8 mouse cellular contexts compared by ENCODE assay signal in the genomic region with DNA sequence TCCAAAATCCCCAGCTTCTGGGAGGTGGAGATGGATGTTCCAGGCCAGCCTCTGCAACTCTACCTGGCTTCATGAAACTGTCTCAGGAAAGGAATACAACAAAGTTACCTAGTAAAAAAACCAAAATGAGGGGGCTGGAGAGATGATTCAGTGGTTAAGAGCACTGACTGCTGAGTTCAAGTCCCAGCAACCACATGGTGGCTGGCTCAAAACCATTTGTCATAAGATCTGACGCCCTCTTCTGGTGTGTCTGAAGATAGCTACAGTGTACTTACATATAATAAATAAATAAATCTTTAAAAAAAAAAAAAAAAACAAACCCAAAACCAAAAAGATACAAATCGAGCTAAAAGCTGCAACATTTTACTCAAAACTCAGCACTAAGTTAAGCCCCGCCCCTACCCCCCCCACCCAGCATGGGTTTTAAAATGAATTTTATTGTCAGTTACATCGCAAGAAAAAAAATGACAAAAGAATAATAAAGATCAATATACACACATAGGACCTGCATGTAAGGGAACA. TPM values are rescaled to one million over a fixed set of nuclear protein-coding genes. Genes with fewer than 3 reads are reported as not detected.
DNase-seq lines count a peak whose midpoint lies in the region; ATAC-seq lines count a peak whose summit lies in the region.

No protein-coding gene starts in this region.

- no peaks in the 10 kb centered on the region for H3K9me3 ChIP-seq in forebrain, embryonic 16.5 days (ENCODE audit: control insufficient read depth, low read length)
- no peaks in the 10 kb centered on the region for H3K9me3 ChIP-seq in liver, embryonic 13.5 days (replicated peaks)
- no peaks in the 10 kb centered on the region for H3K9me3 ChIP-seq in stomach, embryonic 16.5 days (replicated peaks; ENCODE audit: control insufficient read depth, low read length)

- peaks cover 4% of the 10 kb centered on the region; the same call in 1 of the 2 replicates for H3K4me1 ChIP-seq in forebrain, embryonic 16.5 days (replicated peaks; ENCODE audit: control insufficient read depth, insufficient read depth, low read length)
- peaks cover 14% of the 10 kb centered on the region for H3K4me1 ChIP-seq in liver, embryonic 13.5 days (replicated peaks)
- no peaks in the 10 kb centered on the region for H3K4me1 ChIP-seq in stomach, embryonic 16.5 days (ENCODE audit: control insufficient read depth, insufficient read depth, low read length)

- peak overlapping the region; percentile 95 for H3K27ac ChIP-seq in forebrain, embryonic 16.5 days (ENCODE audit: low read length)
- H3K27ac ChIP-seq in liver, embryonic 13.5 days: peak overlapping the region; percentile 98
- peak overlapping the region; percentile 99 for H3K27ac ChIP-seq in stomach, embryonic 16.5 days (ENCODE audit: low read length)

- no peaks in the 10 kb centered on the region for H3K27me3 ChIP-seq in forebrain, embryonic 16.5 days (replicated peaks; ENCODE audit: control insufficient read depth, insufficient read depth, low read length)
- H3K27me3 ChIP-seq in liver, embryonic 13.5 days: no peaks in the 10 kb centered on the region
- H3K27me3 ChIP-seq in stomach, embryonic 16.5 days (ENCODE audit: control insufficient read depth, insufficient read depth, low read length): no peaks in the 10 kb centered on the region

- peak overlapping the region; percentile 74 for H3K9ac ChIP-seq in forebrain, embryonic 16.5 days (replicated peaks; ENCODE audit: low read depth, low read length)
- peak overlapping the region; percentile 87 for H3K9ac ChIP-seq in liver, embryonic 13.5 days
- H3K9ac ChIP-seq in stomach, embryonic 16.5 days (ENCODE audit: low read length): peak overlapping the region; percentile 88

- peak overlapping the region; percentile 74 for H3K4me2 ChIP-seq in forebrain, embryonic 16.5 days (ENCODE audit: low read length)
- H3K4me2 ChIP-seq in liver, embryonic 13.5 days: peak overlapping the region; percentile 86
- peak overlapping the region; percentile 71 for H3K4me2 ChIP-seq in stomach, embryonic 16.5 days (ENCODE audit: low read depth, low read length)

- H3K36me3 ChIP-seq in forebrain, embryonic 16.5 days (ENCODE audit: control insufficient read depth, insufficient read depth): peaks cover 9% of the 10 kb centered on the region; the same call in 1 of the 2 replicates
- peaks cover 8% of the 10 kb centered on the region; the same call in 1 of the 2 replicates for H3K36me3 ChIP-seq in liver, embryonic 13.5 days
- H3K36me3 ChIP-seq in stomach, embryonic 16.5 days (ENCODE audit: control insufficient read depth, insufficient read depth, low read length): no peaks in the 10 kb centered on the region

- peak; percentile 32 for DNase-seq in kidney, adult 9 months
- no peak for DNase-seq in kidney, adult 18-20 months
- peak; percentile 25 for DNase-seq in T-cell, adult 2 months (ENCODE audit: low spot score)
- DNase-seq in liver, embryonic 13.5 days: no peak
- DNase-seq in ovary, adult 18-20 months (ENCODE audit: low spot score): no peak

- H3K4me3 ChIP-seq in forebrain, embryonic 16.5 days (replicated peaks; ENCODE audit: low read length): peak overlapping the region; percentile 66
- H3K4me3 ChIP-seq in liver, embryonic 13.5 days (replicated peaks): peak overlapping the region; percentile 78
- peak overlapping the region; percentile 68 for H3K4me3 ChIP-seq in stomach, embryonic 16.5 days (replicated peaks; ENCODE audit: low read length)

- WGBS in forebrain, embryonic 16.5 days: 4% methylated on average over 4 of the region's 4 CpGs
- WGBS in liver, embryonic 13.5 days (ENCODE audit: insufficient replicate concordance): under 1% methylated on average over 4 of the region's 4 CpGs
- WGBS in stomach, embryonic 16.5 days: 3% methylated on average over 4 of the region's 4 CpGs

- no peak for ATAC-seq in forebrain, embryonic 16.5 days
- no peak for ATAC-seq in liver, embryonic 13.5 days (ENCODE audit: low read depth)
- no peak for ATAC-seq in stomach, embryonic 16.5 days (ENCODE audit: insufficient read depth, low FRiP score)
- ATAC-seq in megakaryocyte-erythroid progenitor cell, adult 5-6 weeks (replicated peaks; ENCODE audit: low FRiP score, low TSS enrichment, poor library complexity, severe bottlenecking): no peak

RNA-seq across cellular contexts. Expression of gene Pcbd2, which starts 0.5 kb away (rescaled TPM):
- polyA plus RNA-seq in forebrain, embryonic 16.5 days (2015; fragmentation: Nextera tagmentation; extraction: Ambion mirVana): 15.3 and 16.3 TPM in 2 replicates
- 40.9 and 45.3 TPM in 2 replicates for polyA plus RNA-seq in liver, embryonic 13.5 days (2015; fragmentation: Nextera tagmentation; extraction: Ambion mirVana)
- polyA plus RNA-seq in stomach, embryonic 16.5 days (2015; fragmentation: Nextera tagmentation; extraction: Ambion mirVana): 68.8 and 72.1 TPM in 2 replicates
- 25.5 and 33.1 TPM in 2 replicates for total RNA-seq in megakaryocyte-erythroid progenitor cell, adult 5-6 weeks (2014; fragmentation: Nextera tagmentation)
- total RNA-seq in megakaryocyte-erythroid progenitor cell, adult 5-6 weeks (2017): 12.9 and 23.9 TPM in 2 replicates

RNA-seq across cellular contexts. Expression of gene Txndc15, which starts 12.2 kb away (rescaled TPM):
- polyA plus RNA-seq in forebrain, embryonic 16.5 days (2015; fragmentation: Nextera tagmentation; extraction: Ambion mirVana): 121 and 125 TPM in 2 replicates
- 30.9 and 37.5 TPM in 2 replicates for polyA plus RNA-seq in liver, embryonic 13.5 days (2015; fragmentation: Nextera tagmentation; extraction: Ambion mirVana)
- polyA plus RNA-seq in stomach, embryonic 16.5 days (2015; fragmentation: Nextera tagmentation; extraction: Ambion mirVana): 76.6 and 80.1 TPM in 2 replicates
- total RNA-seq in megakaryocyte-erythroid progenitor cell, adult 5-6 weeks (2014; fragmentation: Nextera tagmentation): 17.1 and 33.5 TPM in 2 replicates
- total RNA-seq in megakaryocyte-erythroid progenitor cell, adult 5-6 weeks (2017): 26.1 and 35.2 TPM in 2 replicates

RNA-seq across cellular contexts. Expression of gene B230219D22Rik, which starts 33.7 kb away (rescaled TPM):
- 74.6 and 74.9 TPM in 2 replicates for polyA plus RNA-seq in forebrain, embryonic 16.5 days (2015; fragmentation: Nextera tagmentation; extraction: Ambion mirVana)
- polyA plus RNA-seq in liver, embryonic 13.5 days (2015; fragmentation: Nextera tagmentation; extraction: Ambion mirVana): 12.4 and 14.1 TPM in 2 replicates
- 47.6 and 50.5 TPM in 2 replicates for polyA plus RNA-seq in stomach, embryonic 16.5 days (2015; fragmentation: Nextera tagmentation; extraction: Ambion mirVana)
- 37.2 and 38.5 TPM in 2 replicates for total RNA-seq in megakaryocyte-erythroid progenitor cell, adult 5-6 weeks (2014; fragmentation: Nextera tagmentation)
- 25.8 and 36.3 TPM in 2 replicates for total RNA-seq in megakaryocyte-erythroid progenitor cell, adult 5-6 weeks (2017)

RNA-seq across cellular contexts. Expression of gene Catsper3, which starts 57.7 kb away (rescaled TPM):
- not detected in 2 replicates for polyA plus RNA-seq in forebrain, embryonic 16.5 days (2015; fragmentation: Nextera tagmentation; extraction: Ambion mirVana)
- polyA plus RNA-seq in liver, embryonic 13.5 days (2015; fragmentation: Nextera tagmentation; extraction: Ambion mirVana): not detected in 2 replicates
- polyA plus RNA-seq in stomach, embryonic 16.5 days (2015; fragmentation: Nextera tagmentation; extraction: Ambion mirVana): 0.10 TPM in 1 of 2 replicates, not detected in the other
- not detected in 2 replicates for total RNA-seq in megakaryocyte-erythroid progenitor cell, adult 5-6 weeks (2014; fragmentation: Nextera tagmentation)
- total RNA-seq in megakaryocyte-erythroid progenitor cell, adult 5-6 weeks (2017): not detected in 2 replicates

Comparison
In these comparisons a context has a peak if more than half of its experiments do, and no peak if none do; other contexts are left out.
1. DNase-seq: peak in kidney, adult 9 months (single experiment) and T-cell, adult 2 months (single experiment); none in kidney, adult 18-20 months (single experiment), liver, embryonic 13.5 days (single experiment) and ovary, adult 18-20 months (single experiment).
2. Peak in every context shown above with its lines, with median percentiles within 50 percentile points of each other: H3K27ac ChIP-seq, H3K4me2 ChIP-seq, H3K4me3 ChIP-seq and H3K9ac ChIP-seq.